Mouse (Mus musculus) liver, embryonic 13.5 days (tissue): ENCODE measurements around the gene Gnat1. TPM values are rescaled to one million over a fixed set of nuclear protein-coding genes. Genes with fewer than 3 reads are reported as not detected.

Experiments used
- ATAC-seq: fragments of 200-750 bp; cut with Nextera tagmentation; 2 replicates; pipeline ENCODE4 v1.8.0; 2017; ENCODE audit warnings: low read depth, mild to moderate bottlenecking, moderate number of reproducible peaks, moderate library complexity
- DNase-seq: peaks from one replicate; pipeline ENCODE4 v3.0.0; 2022
- H3K27ac ChIP-seq: fragments of 300-500 bp; sonication (generic); 2 replicates; pipeline ENCODE4 v1.5.1; 2015; ENCODE audit warnings: moderate library complexity, mild to moderate bottlenecking, inconsistent platforms
- H3K27me3 ChIP-seq: fragments of 300-500 bp; sonication (generic); 2 replicates; pipeline ENCODE4 v1.6.1; 2015; ENCODE audit warnings: mild to moderate bottlenecking, inconsistent platforms
- H3K36me3 ChIP-seq: fragments of 300-500 bp; sonication (generic); 2 replicates; pipeline ENCODE4 v1.6.1; 2015; ENCODE audit warnings: mild to moderate bottlenecking, inconsistent platforms
- H3K4me1 ChIP-seq: fragments of 300-500 bp; sonication (generic); replicated peaks from 2 replicates; pipeline ENCODE4 v1.6.1; 2015; ENCODE audit warnings: inconsistent platforms
- H3K4me2 ChIP-seq: fragments of 300-500 bp; sonication (generic); 2 replicates; pipeline ENCODE4 v1.6.1; 2015; ENCODE audit warnings: inconsistent platforms, mild to moderate bottlenecking, moderate library complexity
- H3K4me3 ChIP-seq: fragments of 300-500 bp; sonication (generic); replicated peaks from 2 replicates; pipeline ENCODE4 v1.5.1; 2015; ENCODE audit warnings: mild to moderate bottlenecking, inconsistent platforms
- H3K9ac ChIP-seq: fragments of 300-500 bp; sonication (generic); 2 replicates; pipeline ENCODE4 v1.6.1; 2015; ENCODE audit warnings: mild to moderate bottlenecking, inconsistent platforms
- H3K9me3 ChIP-seq: fragments of 300-500 bp; sonication (generic); replicated peaks from 2 replicates; pipeline ENCODE4 v1.6.1; 2016; ENCODE audit warnings: inconsistent platforms
- WGBS: fragments of 180-500 bp; shearing (Covaris S2); methylation state at CpG from one replicate; pipeline ENCODE4 v1.1.7; 2015; ENCODE audit not compliant: insufficient replicate concordance; 5-methylcytosine and 5-hydroxymethylcytosine counted together
- polyA plus RNA-seq: library from polyadenylated mRNA; unstranded; fragments of >200 nt; fragmentation: Nextera tagmentation; extraction: Ambion mirVana; gene quantifications from 2 replicates; pipeline ENCODE4 v1.2.1, GENCODE M21; 2015

Gene Gnat1
- polyA plus RNA-seq, 1 experiment from 2014 or later, result 1.5 TPM

- DNase-seq (peak; percentile 64), ATAC-seq (peak; percentile 86)
- Histone ChIP-seq H3K27me3 (peaks cover 96% of the 10 kb centered on the region), H3K9me3 (no peaks in the 10 kb centered on the region), H3K9ac (peak within 1 kb of the TSS; percentile 61), H3K4me2 (peak within 1 kb of the TSS; percentile 87), H3K36me3 (no peaks in the 10 kb centered on the region), H3K4me3 (peak within 1 kb of the TSS; percentile 63), H3K4me1 (peaks cover 44% of the 10 kb centered on the region), H3K27ac (no peak within 1 kb of the TSS)
- 2% methylated on average over 84 of the region's 86 CpGs for WGBS
These were observed 30.4 kb upstream of the Gnat1 start, which contains the start of gene Sema3f for GRCm38 (mm10) chr9:107709697-107710483. Gene Sema3f (minus strand): TSS chr9:107710475.

- H3K4me1 ChIP-seq, result peaks cover 38% of the 10 kb centered on the region
- H3K27ac ChIP-seq, result no peak overlapping the region
- peak overlapping the region; percentile 63 for H3K4me3 ChIP-seq
- peaks cover 96% of the 10 kb centered on the region for H3K27me3 ChIP-seq
- peak overlapping the region; percentile 87 for H3K4me2 ChIP-seq
- ATAC-seq (no peak), DNase-seq (no peak)
- H3K9me3 ChIP-seq, result no peaks in the 10 kb centered on the region
- H3K9ac ChIP-seq, result peak overlapping the region; percentile 61
- H3K36me3 ChIP-seq, result no peaks in the 10 kb centered on the region
- WGBS, result 1% methylated on average over 45 of the region's 55 CpGs
These were observed 29.7 kb upstream of the Gnat1 start for GRCm38 (mm10) chr9:107709096-107709696.

GRCm38 (mm10) chr9:107708439-107709095, 29.1 kb upstream of the Gnat1 start:
- peaks cover 95% of the 10 kb centered on the region for H3K27me3 ChIP-seq
- 7% methylated on average over 21 of the region's 21 CpGs for WGBS

GRCm38 (mm10) chr9:107707701-107708438, 28.4 kb upstream of the Gnat1 start:
- Histone ChIP-seq H3K9me3 (no peaks in the 10 kb centered on the region), H3K4me3 (peak overlapping the region; percentile 63), H3K36me3 (no peaks in the 10 kb centered on the region), H3K4me1 (peaks cover 32% of the 10 kb centered on the region), H3K27ac (no peak overlapping the region; the same call in 1 of the 2 replicates), H3K9ac (no peak overlapping the region; the same call in 1 of the 2 replicates), H3K4me2 (peak overlapping the region; percentile 87), H3K27me3 (peaks cover 90% of the 10 kb centered on the region)
- DNase-seq (no peak), ATAC-seq (no peak)
- WGBS, result 5% methylated on average over 17 of the region's 17 CpGs

More at GRCm38 (mm10) chr9:107708439-107709095, 29.1 kb upstream of the Gnat1 start:
- ATAC-seq, result no peak
- Histone ChIP-seq H3K4me1 (peaks cover 33% of the 10 kb centered on the region), H3K9ac (peak overlapping the region; percentile 61), H3K9me3 (no peaks in the 10 kb centered on the region), H3K36me3 (no peaks in the 10 kb centered on the region), H3K4me3 (peak overlapping the region; percentile 63), H3K4me2 (peak overlapping the region; percentile 87), H3K27ac (no peak overlapping the region)
- no peak for DNase-seq

- ATAC-seq, result no peak
- peaks cover 32% of the 10 kb centered on the region for H3K4me1 ChIP-seq
- peak overlapping the region; percentile 87 for H3K4me2 ChIP-seq
- no peaks in the 10 kb centered on the region for H3K9me3 ChIP-seq
- H3K27me3 ChIP-seq, result peaks cover 89% of the 10 kb centered on the region
- no peak for DNase-seq
- 5% methylated on average over 14 of the region's 14 CpGs for WGBS
- H3K9ac ChIP-seq, result no peak overlapping the region
- no peaks in the 10 kb centered on the region for H3K36me3 ChIP-seq
- H3K4me3 ChIP-seq, result 0 out of 2 replicates have a peak overlapping the region, but pooled peaks have one; percentile 12
- H3K27ac ChIP-seq, result no peak overlapping the region
These were observed 27.3 kb upstream of the Gnat1 start for GRCm38 (mm10) chr9:107706781-107707211.

- no peak overlapping the region for H3K9ac ChIP-seq
- H3K27ac ChIP-seq, result no peak overlapping the region
- peaks cover 71% of the 10 kb centered on the region for H3K27me3 ChIP-seq
These were observed 24.0 kb upstream of the Gnat1 start for GRCm38 (mm10) chr9:107703337-107704122.

GRCm38 (mm10) chr9:107702606-107703185, 23.2 kb upstream of the Gnat1 start:
- no peak overlapping the region for H3K27ac ChIP-seq
- H3K9me3 ChIP-seq, result no peaks in the 10 kb centered on the region
- WGBS, result 66% methylated on average over 3 of the region's 3 CpGs
- H3K36me3 ChIP-seq, result no peaks in the 10 kb centered on the region
- ATAC-seq, result no peak
- no peak for DNase-seq
- peaks cover 18% of the 10 kb centered on the region for H3K4me1 ChIP-seq
- H3K9ac ChIP-seq, result no peak overlapping the region
- peaks cover 68% of the 10 kb centered on the region for H3K27me3 ChIP-seq
- H3K4me3 ChIP-seq, result no peak overlapping the region
- no peak overlapping the region for H3K4me2 ChIP-seq

More at GRCm38 (mm10) chr9:107703337-107704122, 24.0 kb upstream of the Gnat1 start:
- H3K9me3 ChIP-seq, result no peaks in the 10 kb centered on the region
- 50% methylated on average over 14 of the region's 14 CpGs for WGBS
- no peak for ATAC-seq
- H3K4me2 ChIP-seq, result no peak overlapping the region
- no peak for DNase-seq
- H3K36me3 ChIP-seq, result no peaks in the 10 kb centered on the region
- H3K4me3 ChIP-seq, result no peak overlapping the region
- peaks cover 24% of the 10 kb centered on the region for H3K4me1 ChIP-seq

- Histone ChIP-seq H3K27me3 (peaks cover 62% of the 10 kb centered on the region), H3K9ac (no peak overlapping the region), H3K27ac (no peak overlapping the region), H3K9me3 (no peaks in the 10 kb centered on the region), H3K36me3 (no peaks in the 10 kb centered on the region), H3K4me1 (peaks cover 14% of the 10 kb centered on the region), H3K4me2 (no peak overlapping the region), H3K4me3 (no peak overlapping the region)
- DNase-seq (no peak), ATAC-seq (no peak)
- WGBS, result 61% methylated on average over 12 of the region's 12 CpGs
These were observed 22.1 kb upstream of the Gnat1 start for GRCm38 (mm10) chr9:107701594-107701993.

- Histone ChIP-seq H3K36me3 (no peaks in the 10 kb centered on the region), H3K4me3 (no peak overlapping the region), H3K4me2 (no peak overlapping the region), H3K9ac (no peak overlapping the region), H3K4me1 (peaks cover 13% of the 10 kb centered on the region), H3K27ac (no peak overlapping the region), H3K9me3 (no peaks in the 10 kb centered on the region), H3K27me3 (peaks cover 56% of the 10 kb centered on the region)
- DNase-seq (no peak), ATAC-seq (no peak)
- WGBS, result 58% methylated on average over 6 of the region's 6 CpGs
These were observed 20.6 kb upstream of the Gnat1 start for GRCm38 (mm10) chr9:107700114-107700571.
